Mouse (Mus musculus) spleen, postnatal 36 days (tissue): ENCODE measurements around the gene Gm17606.
A peak's percentile ranks its signal among the peaks of the same experiment; 100 is the strongest.

ENCODE experiments used
- DNase-seq, 2 experiments: peaks; one replicate each; pipeline ENCODE4 v3.0.0; 2022; ENCODE audit warnings: low spot score in 2 of 2, mixed read lengths in 1 of 2

The Gm17606 gene

DNA sequence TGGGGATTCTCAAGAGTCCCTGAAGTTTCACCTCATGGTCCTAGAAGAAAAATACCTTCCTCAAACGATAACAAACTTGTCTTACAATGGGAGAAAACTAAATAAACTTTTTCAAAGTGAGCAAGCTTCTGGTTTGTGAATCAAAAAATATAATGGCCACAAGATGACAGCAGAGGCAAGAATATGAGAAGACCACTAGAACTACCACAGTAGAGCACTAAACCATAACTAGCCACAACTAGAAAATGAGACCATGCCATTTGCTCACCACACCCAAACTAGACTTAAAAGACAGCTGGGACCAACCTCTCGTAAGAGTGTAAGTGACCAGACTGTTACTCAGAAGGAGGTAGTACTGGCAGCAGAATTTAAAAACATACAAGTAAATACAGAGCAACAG, 19.3 kb downstream of the Gm17606 start:
- no peak for DNase-seq

DNA sequence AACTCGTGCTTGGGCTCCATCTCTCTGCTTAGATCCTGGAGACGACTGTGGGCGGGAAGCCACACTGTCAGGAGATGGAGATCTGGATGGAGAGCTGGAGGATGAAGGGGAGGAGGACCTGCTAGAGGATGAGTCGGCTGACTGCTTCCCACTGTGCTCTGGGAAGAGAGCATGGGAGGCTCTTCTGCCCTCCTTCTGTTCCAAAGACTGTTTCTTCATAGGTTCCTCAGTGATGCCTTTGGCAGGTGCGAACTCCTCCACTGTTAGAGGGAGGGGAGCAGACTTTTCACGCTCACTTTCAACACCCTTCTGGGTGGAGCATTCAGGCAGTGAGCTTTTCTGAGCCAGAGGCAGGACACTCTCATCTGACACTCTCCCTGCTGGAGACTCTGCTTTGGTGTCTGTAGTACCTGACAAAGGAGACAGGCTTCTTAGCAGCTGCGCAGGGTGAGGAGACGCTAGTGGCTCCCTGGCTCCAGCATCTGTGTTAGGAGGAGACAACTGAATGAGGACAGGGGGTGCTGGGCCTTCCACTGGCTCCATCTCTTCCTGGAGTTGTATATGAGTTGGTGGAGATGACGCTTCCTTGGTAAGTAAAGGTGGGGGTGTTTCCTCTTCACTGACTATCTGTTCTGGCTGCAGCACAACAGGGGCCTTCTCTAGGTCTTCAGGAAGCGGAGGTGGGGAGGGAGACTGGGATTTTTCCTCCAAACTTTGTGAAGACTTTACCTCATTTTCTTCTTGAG, 23.9 kb downstream of the Gm17606 start:
- no peak for DNase-seq

DNA sequence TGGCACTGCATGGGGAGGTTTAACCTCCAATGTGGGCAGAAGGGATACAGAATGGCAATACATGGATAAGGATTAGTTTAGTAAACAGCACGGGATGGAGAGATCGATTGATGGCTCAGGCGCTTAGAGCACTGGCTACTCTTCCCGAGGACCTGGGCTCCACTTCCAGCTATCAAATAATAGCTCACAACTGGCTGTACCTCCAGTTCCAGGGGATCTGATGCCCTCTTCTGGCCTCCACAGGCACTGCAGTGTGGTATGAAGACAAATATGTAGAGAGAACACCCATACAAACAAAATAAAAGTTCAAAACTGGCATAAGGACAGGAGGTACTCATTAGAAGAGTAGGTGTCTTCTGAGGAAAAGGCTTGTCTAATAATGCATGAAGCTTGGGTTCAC, 28.6 kb downstream of the Gm17606 start:
- DNase-seq: peak; percentile 33 to 47

DNA sequence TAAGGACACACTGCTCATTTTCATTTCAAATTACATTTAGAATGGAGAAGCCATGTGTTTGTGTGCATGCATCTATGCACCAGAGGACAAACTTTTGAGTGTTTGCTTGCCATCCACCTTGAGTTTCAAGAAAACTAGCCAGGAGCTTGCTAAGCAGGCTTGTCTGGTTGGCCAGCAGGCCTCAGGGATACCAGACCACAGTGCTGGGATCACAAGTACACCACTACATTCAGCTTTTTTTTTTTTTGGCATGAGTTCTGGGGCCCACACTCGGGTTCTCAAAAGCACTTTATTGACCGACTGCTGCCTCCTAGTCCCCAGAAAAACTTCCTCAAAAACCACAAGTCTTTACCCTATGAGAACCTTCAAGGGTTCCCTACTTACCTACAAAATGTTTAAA, 33.6 kb downstream of the Gm17606 start:
- DNase-seq: no peak

DNA sequence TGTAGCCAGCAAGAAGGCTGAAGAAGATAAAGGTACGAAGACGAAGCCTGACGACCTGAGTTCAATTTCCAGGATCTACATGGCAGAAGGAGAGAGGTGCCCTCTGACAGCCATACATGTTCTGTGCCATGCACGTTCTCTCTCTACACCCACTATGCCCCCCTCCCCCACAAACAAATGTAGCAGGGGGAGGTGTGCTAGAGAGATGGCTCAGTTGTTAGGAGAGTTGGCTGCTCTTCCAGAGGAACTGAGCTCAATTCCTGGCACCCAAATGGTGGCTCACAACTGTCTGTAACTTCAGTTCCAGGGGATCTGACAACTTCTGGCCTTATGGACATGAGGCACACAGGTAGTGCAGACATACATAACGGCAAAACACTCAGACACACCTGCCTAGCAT, 35.5 kb downstream of the Gm17606 start:
- DNase-seq: no peak

DNA sequence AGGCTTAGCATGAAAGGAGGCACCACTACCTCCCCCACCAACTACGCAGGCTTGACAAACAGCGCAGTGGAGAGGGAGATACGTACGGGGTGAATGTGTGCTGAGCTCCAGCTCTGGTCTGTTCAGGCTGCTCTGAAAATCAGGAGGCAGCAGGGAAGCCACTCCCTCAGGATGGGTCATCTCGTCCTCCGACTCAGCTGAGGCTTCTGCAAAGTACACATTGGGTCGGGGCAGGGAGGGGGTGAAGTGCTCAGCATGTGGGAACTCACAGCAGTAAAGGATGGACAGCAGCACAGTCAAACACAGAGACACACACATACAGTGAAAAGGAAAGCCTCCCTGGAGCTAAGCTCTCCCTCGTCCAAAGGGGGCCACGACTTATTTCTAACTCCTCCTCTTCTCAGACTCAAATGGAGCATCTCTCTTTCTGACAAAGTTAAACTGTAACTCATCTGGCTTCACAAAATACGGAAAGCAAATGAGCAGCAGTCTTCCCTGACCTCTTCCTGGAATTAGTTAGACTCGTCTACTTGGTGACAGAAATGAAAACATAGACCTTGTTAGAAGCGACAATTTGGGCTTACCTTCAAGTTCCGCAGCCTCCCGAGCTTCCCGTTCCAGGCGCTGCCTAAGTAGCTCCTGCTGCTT, 38.0 kb downstream of the Gm17606 start:
- no peak for DNase-seq

DNA sequence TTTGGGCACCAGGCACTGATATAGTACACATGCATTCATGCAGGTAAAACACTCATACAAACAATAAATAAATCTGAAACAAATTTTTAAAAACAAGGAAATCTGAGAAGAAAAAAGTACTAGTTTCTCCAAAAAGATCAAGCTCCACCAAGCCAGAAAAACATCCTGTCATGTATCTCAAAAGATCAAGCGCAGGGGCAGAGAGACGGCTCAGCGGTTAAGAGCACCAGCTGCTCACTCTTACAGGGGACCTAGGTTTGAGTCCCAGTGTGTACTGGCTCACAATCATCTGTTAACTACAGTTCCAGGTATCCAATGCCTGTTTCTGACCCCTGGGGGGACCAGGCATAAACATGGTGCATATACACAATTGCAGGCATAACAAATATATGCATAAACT, 41.6 kb downstream of the Gm17606 start:
- DNase-seq: no peak

DNA sequence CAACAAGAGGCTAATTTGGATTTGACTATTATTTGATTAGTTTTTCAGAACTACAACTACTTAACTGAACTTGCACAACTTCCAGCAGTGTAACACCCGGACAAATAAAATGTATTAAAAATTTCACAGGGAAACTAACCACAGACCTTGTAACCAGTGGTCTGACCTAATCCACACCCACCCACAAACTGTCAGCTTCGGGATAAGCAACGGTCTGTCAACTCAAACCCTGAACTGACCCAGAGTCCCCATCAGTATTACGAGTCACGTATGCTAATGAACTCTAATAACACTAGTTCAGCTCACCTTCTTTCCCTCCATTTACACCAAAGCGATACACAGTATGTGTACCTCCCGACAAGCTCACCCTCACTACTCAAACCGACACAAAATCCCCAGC, 44.7 kb downstream of the Gm17606 start:
- DNase-seq: peak in 1 of 2 experiments; percentile 18

DNA sequence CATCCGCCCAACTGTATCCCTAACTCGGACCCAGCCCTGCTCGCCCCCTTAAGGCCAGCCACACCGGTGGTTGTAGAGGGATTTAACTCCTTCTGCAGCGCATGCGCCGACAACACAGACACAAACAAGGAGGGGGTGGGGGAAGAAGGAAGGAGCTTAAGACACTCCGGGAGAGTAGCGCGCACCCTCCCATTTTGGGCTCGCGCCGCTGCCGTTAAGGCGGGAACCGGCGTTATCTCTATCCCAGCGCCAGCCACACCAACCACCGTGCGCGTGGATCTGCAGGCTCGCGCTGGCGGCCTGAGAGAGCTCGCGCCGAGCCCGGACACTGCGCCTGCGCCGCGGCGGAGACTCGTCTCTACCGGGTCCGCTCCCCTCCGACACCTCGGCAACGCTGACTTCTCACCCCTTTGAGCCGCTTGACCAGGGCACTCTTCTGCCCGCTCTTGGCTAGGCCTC, 45.3 kb downstream of the Gm17606 start, which contains the start of gene 1700123O20Rik:
1700123O20Rik (plus strand) TSS at position 154 of the 459 bp plus-strand sequence.
- DNase-seq: peak; percentile 81 to 84

DNA sequence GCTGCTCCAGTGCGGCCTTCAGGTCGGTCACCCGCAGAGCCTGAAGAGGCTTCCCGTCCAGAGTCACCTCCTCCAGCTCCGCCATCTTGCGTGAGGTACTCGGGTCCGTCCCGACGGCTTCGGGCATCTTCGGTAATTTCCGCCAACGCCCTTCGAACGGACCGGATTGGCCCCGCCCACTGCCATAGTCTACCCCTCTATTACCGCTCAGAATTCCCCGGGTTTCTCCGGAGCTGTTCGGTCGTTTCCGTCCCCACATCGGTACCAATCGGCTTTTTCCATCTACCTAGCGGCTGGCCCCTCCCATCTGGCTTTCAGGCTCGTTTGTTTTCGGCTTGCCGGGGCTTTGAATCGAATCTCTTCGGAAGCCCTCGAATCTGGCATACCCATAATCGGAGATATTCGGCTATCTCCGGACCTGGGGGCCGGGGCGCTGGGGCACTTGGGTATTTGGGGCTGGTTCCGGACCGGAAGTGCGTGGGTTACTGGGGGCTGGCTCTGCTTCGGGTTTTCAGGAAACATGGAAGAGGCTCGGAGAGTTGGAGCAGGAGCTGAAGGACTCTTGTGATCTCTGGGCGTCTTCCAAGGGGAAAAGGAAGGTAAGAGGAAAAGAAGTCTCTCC, 45.9 kb downstream of the Gm17606 start, which contains the start of gene Acin1:
Acin1 (minus strand) TSS at position 410 of the 622 bp plus-strand sequence.
- peak; percentile 99 to 100 for DNase-seq

DNA sequence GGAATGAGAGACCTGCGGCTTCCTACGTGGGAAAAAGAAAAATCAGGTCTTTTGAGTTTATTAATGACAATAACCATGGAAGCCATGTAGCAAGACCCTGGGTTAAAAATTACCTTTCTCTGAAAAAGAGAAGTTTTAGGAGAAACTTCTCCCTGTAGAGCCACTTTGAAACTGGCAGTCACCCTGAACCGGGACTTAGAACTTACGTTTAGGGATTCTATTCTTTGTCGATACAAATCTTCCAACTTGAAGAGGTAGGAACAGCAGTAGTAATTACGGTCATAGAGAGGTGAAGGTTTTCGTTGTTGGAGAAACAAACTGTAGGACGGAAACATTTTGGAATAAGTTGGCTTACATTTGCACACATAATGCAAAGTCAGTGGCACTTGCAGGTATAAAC, 46.5 kb downstream of the Gm17606 start:
- no peak for DNase-seq

DNA sequence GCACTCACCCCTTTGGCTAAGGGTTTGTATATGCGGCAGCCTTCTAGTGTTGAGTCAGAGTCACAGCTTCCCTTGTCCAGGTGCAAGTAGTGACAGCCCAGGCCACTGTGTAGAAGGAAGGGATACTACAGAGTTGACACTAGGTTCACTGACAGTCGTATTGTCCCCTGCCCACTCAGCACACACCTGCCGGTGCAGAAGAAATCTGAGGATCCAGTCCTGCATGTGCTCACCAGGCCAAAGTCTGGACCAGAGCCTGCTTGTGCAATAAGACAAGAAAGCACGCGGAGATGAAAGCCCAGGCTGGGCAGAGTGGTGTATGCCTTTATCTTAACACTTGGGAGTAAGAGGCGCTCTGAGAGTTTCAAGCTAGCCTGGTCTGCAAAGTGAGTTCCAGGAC, 54.3 kb downstream of the Gm17606 start:
- no peak for DNase-seq

DNA sequence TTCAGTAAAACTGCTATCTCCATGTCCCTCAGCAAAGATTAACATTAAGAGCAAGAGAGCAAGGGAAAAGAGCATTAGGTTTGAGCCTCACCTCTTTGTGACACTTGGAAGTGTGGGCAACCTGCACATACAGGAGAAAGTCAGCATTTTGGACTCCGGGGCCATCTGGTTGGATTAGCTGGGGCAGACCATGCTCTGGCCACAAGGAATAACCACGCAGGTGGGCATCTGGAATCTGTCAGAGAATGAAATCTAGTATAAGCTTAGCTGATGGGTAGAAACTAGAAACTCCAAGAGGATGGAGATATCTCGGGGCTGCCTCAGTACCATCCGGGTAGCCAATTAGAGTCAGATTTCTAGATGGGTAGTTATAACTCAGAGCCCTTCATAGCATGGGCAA, 56.0 kb downstream of the Gm17606 start:
- no peak for DNase-seq
